Mouse (Mus musculus) heart, embryonic 11.5 days (tissue): Measurements from ENCODE around the gene Klf1. TPM values are rescaled to one million over a fixed set of nuclear protein-coding genes. Genes with fewer than 3 reads are reported as not detected.
A peak's percentile ranks its signal among the peaks of the same experiment; 100 is the strongest.

ENCODE experiments used
- ATAC-seq: fragments of 200-750 bp; cut with Nextera tagmentation; replicated peaks from 2 replicates; pipeline ENCODE4 v1.8.0; 2017; ENCODE audit warnings: moderate library complexity; ENCODE audit not compliant: insufficient number of reproducible peaks, low FRiP score, low TSS enrichment
- H3K27ac ChIP-seq: fragments of 300-500 bp; sonication (generic); 2 replicates; pipeline ENCODE4 v1.5.1; 2014; ENCODE audit warnings: mild to moderate bottlenecking, low read depth, low read length
- H3K27me3 ChIP-seq: fragments of 300-500 bp; sonication (generic); 2 replicates; pipeline ENCODE4 v1.6.1; 2014; ENCODE audit warnings: mild to moderate bottlenecking, low read length, mixed read lengths; ENCODE audit not compliant: control insufficient read depth, insufficient read depth
- H3K36me3 ChIP-seq: fragments of 300-500 bp; sonication (generic); 2 replicates; pipeline ENCODE4 v1.6.1; 2014; ENCODE audit warnings: mild to moderate bottlenecking, low read length, moderate library complexity, mixed read lengths; ENCODE audit not compliant: control insufficient read depth, insufficient read depth
- H3K4me1 ChIP-seq: fragments of 300-500 bp; sonication (generic); 2 replicates; pipeline ENCODE4 v1.6.1; 2014; ENCODE audit warnings: low read length; ENCODE audit not compliant: control insufficient read depth, insufficient read depth
- H3K4me2 ChIP-seq: fragments of 300-500 bp; sonication (generic); 2 replicates; pipeline ENCODE4 v1.6.1; 2014; ENCODE audit warnings: mild to moderate bottlenecking, moderate library complexity
- H3K4me3 ChIP-seq: fragments of 300-500 bp; sonication (generic); 2 replicates; pipeline ENCODE4 v1.5.1; 2014; ENCODE audit warnings: low read depth, low read length
- H3K9ac ChIP-seq: fragments of 300-500 bp; sonication (generic); 2 replicates; pipeline ENCODE4 v1.6.1; 2014; ENCODE audit warnings: mild to moderate bottlenecking, low read depth, low read length, moderate library complexity
- H3K9me3 ChIP-seq: fragments of 300-500 bp; sonication (generic); replicated peaks from 2 replicates; pipeline ENCODE4 v1.6.1; 2016; ENCODE audit warnings: low read length; ENCODE audit not compliant: control insufficient read depth
- WGBS: fragments of 180-500 bp; shearing (Covaris S2); extraction: QIAGEN DNeasy Blood & Tissue Kit; methylation state at CpG from one replicate; pipeline ENCODE4 v1.1.7; 2014; ENCODE audit not compliant: insufficient replicate concordance; 5-methylcytosine and 5-hydroxymethylcytosine counted together
- polyA plus RNA-seq: library from polyadenylated mRNA; unstranded; fragments of >200 nt; fragmentation: Nextera tagmentation; extraction: Ambion mirVana; gene quantifications from 2 replicates; pipeline ENCODE4 v1.2.1, GENCODE M21; 2014

Klf1 gene
- polyA plus RNA-seq, 1 experiment from 2014 or later: 65.0 TPM

DNA sequence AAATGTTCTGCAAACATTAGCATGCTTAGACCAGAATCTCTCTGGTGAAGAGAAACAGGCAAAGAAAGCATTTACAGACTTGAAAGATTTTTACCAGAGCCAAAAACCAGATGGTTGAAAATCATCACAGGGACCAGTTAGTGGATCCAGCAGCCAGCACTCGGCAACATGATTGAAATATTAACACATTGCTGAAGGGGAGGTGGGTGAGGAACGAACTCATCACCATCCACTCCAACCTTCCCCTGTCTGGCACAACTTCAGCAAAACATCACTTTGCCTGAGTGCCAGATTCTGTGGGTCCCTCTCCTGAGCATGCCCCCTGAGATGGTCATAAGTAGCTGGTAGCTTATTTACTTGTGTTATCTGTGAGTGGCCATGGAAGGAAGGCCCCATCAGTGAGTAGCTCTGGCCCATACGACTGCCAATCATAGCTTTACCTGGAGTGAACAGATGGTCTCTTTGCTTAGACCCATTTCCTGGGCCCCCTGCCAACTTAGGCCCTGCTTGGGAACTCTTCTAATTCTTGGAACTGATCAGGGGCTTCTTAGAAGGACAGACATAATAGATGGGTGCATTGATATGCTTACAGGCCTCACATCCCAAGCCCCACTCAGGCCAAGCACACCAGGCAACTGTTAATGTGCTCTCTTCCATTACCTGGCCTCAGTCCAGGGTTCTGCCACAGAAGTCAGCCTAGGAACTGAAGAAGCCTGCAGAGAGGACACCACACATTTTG lies 24.3 kb upstream of the Klf1 start:
- H3K9ac ChIP-seq: no peak overlapping the region
- no peak for ATAC-seq
- WGBS: 68% methylated on average over 3 of the region's 3 CpGs
- no peaks in the 10 kb centered on the region for H3K9me3 ChIP-seq
- H3K27me3 ChIP-seq: peaks cover 3% of the 10 kb centered on the region
- no peak overlapping the region for H3K4me3 ChIP-seq
- no peaks in the 10 kb centered on the region for H3K36me3 ChIP-seq
- no peak overlapping the region for H3K27ac ChIP-seq
- H3K4me2 ChIP-seq: no peak overlapping the region
- H3K4me1 ChIP-seq: peaks cover 4% of the 10 kb centered on the region

DNA sequence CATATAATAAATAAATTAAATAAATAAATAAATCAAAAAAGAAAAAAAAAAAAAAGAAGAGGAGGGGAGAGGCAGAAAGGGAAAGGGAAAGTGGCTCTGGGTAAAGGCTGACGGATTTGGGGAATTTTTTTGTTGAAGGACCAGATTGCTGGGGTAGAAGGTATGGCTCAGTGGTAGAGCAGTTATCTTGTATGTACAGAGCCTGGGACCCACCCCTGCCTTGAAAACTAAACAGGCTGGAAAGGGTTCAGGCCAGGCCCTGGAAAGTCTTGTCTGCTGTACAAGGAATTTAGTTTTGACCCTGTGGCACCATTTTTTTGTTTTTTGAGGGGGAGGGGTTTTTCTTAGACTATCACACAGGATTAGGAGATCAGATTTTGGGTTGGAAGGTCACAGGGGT lies 22.8 kb upstream of the Klf1 start:
- no peak overlapping the region for H3K4me3 ChIP-seq

DNA sequence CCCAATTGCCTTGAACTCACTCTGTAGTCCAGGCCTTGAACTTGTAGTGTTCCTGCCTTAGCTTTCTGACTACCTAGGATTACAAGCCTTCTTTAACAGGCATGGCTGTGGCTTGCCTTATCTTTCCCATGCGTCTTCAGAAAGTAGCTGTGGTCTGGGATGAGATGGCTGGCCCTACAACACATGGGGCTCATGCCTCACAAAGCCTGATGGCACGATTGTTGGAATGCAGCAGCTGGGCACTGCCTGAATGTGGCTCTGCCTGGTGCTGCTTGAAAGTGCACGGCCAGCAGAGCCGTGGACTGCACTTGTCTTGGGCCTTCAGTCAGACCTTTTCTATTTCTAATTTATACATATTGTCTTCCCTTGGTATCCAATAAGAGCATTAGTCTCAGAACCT lies 17.0 kb upstream of the Klf1 start:
- H3K27me3 ChIP-seq: no peaks in the 10 kb centered on the region
- no peak for ATAC-seq
- WGBS: 81% methylated on average over 4 of the region's 4 CpGs

More for the DNA sequence above, 22.8 kb upstream of the Klf1 start:
- H3K9ac ChIP-seq: no peak overlapping the region
- H3K27me3 ChIP-seq: no peaks in the 10 kb centered on the region
- 68% methylated on average over 1 of the region's 1 CpGs for WGBS
- H3K4me2 ChIP-seq: no peak overlapping the region
- H3K27ac ChIP-seq: no peak overlapping the region
- H3K9me3 ChIP-seq: no peaks in the 10 kb centered on the region
- H3K4me1 ChIP-seq: no peaks in the 10 kb centered on the region
- H3K36me3 ChIP-seq: no peaks in the 10 kb centered on the region
- ATAC-seq: no peak

DNA sequence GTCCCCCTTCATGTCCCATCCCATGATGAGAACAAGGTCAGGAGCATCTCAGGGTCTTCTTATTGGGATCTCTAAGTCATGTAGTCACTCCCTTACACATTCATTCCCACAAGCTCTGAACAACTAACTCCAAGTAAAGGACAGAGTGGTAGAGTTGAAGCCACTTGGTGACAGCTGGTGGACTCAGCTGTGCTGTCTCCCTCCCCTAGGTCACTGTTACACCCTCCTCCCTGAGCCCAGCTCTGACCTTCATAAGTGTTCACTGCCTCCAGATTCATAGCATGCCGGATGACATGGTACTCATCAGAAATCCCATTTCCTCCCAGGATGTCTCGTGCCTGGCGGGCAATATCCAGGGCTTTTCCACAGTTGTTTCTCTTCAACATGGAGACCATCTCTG lies 13.4 kb upstream of the Klf1 start:
- no peaks in the 10 kb centered on the region for H3K9me3 ChIP-seq
- H3K4me3 ChIP-seq: no peak overlapping the region
- no peak overlapping the region for H3K4me2 ChIP-seq
- peaks cover 4% of the 10 kb centered on the region; the same call in 1 of the 2 replicates for H3K36me3 ChIP-seq
- peaks cover 4% of the 10 kb centered on the region for H3K4me1 ChIP-seq
- no peak overlapping the region for H3K27ac ChIP-seq
- no peaks in the 10 kb centered on the region for H3K27me3 ChIP-seq
- WGBS: 91% methylated on average over 3 of the region's 3 CpGs
- no peak for ATAC-seq
- no peak overlapping the region for H3K9ac ChIP-seq

More for the DNA sequence above, 17.0 kb upstream of the Klf1 start:
- Histone ChIP-seq H3K36me3 (peaks cover 4% of the 10 kb centered on the region; the same call in 1 of the 2 replicates), H3K27ac (no peak overlapping the region), H3K4me3 (no peak overlapping the region), H3K4me2 (no peak overlapping the region), H3K9me3 (no peaks in the 10 kb centered on the region), H3K4me1 (no peaks in the 10 kb centered on the region), H3K9ac (no peak overlapping the region)

DNA sequence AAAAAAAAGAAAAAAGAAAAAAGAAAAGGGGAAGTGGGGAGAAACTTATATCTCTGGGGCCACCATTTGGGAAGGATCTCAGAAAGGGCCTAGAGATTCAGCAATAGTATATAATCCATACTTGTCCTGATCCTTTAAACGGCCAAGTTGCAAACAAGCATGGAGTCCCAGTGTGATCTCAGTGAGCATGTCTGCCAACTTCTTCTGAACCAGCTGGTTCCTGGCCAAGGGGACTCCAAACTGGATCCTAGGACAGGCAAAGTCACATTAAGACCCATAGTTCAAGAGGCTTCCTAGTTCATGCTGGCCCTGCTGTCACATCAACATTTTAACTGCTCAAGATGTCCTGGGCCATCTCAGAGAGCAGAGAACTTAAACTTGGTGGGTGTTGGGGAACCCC lies 12.6 kb upstream of the Klf1 start:
- H3K27ac ChIP-seq: no peak overlapping the region
- H3K4me3 ChIP-seq: no peak overlapping the region
- H3K9me3 ChIP-seq: no peaks in the 10 kb centered on the region
- peaks cover 4% of the 10 kb centered on the region for H3K4me1 ChIP-seq
- H3K27me3 ChIP-seq: no peaks in the 10 kb centered on the region
- H3K36me3 ChIP-seq: peaks cover 4% of the 10 kb centered on the region; the same call in 1 of the 2 replicates
- no peak overlapping the region for H3K4me2 ChIP-seq
- no peak overlapping the region for H3K9ac ChIP-seq
- 96% methylated on average over 1 of the region's 1 CpGs for WGBS
- no peak for ATAC-seq

DNA sequence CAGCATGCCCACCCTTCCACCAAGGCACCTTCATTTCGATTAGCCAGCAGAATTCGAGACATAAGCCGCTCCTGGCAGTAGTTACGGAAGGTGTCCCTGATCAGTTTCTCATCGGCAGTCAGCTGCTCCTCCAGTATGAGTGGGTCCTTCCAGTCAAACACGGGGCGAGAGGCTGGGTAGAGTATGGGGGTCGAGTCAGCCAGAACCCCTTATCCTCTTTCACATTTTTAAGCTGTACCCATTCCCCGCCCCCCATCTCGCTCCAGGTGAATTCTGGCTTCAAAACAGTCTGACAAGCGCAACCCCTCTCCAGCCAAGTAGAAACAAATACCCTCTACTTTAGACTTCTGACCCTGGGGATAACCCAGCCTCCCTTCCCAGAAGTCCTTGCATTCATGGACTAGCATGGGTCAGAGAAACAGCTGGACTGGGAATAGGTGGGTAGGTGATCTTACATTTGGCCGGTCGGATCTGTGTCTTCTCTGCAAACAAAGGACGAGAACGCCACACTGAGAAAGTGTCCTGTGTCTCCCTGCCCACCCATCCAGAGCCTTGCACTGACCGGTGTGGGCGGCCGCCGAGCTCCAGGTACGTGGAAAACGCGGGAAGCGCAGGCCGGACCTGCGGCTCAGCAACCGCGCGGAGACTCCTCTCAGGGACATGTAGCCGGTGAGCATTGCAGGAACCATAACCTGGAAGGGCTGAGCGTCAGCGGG lies 8.6 kb upstream of the Klf1 start:
- Histone ChIP-seq H3K27me3 (no peaks in the 10 kb centered on the region), H3K4me3 (peak overlapping the region; percentile 62), H3K4me2 (peak overlapping the region; percentile 66), H3K9ac (peak overlapping the region; percentile 72), H3K9me3 (no peaks in the 10 kb centered on the region), H3K27ac (no peak overlapping the region), H3K36me3 (peaks cover 4% of the 10 kb centered on the region; the same call in 1 of the 2 replicates), H3K4me1 (peaks cover 4% of the 10 kb centered on the region)
- peak; percentile 43 for ATAC-seq
- WGBS: 11% methylated on average over 31 of the region's 31 CpGs

DNA sequence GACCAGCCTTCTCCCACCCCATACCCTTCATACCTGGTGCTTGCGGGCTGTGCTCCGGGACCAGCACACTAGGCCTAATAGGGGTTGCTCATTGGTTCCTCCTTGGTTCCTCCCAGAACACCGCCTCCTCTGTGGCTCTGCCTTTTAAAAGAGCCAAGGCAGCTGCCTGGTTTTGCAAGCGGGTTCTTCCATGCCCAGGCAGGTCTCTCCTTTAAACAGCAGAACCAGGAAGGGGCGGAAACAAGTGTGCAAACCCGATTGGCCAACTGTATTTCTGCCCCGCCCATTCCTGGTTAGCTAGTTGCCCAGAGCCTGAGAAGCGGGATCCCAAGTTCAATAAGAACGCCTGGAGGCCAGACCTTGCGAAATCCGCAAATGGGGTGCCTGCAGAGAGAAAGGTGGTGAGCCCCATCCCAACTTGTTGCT lies 8.0 kb upstream of the Klf1 start, which contains the start of gene Gcdh:
Gene Gcdh (minus strand): TSS at position 213 of the 426 bp plus-strand sequence.
- Histone ChIP-seq H3K9me3 (no peaks in the 10 kb centered on the region), H3K27ac (no peak within 1 kb of the TSS), H3K4me2 (peak within 1 kb of the TSS; percentile 66), H3K36me3 (no peaks in the 10 kb centered on the region; the same call in 1 of the 2 replicates), H3K4me1 (peaks cover 4% of the 10 kb centered on the region), H3K27me3 (no peaks in the 10 kb centered on the region), H3K4me3 (peak within 1 kb of the TSS; percentile 62), H3K9ac (peak within 1 kb of the TSS; percentile 72)
- 0% methylated on average over 11 of the region's 11 CpGs for WGBS
- ATAC-seq: peak; percentile 95

DNA sequence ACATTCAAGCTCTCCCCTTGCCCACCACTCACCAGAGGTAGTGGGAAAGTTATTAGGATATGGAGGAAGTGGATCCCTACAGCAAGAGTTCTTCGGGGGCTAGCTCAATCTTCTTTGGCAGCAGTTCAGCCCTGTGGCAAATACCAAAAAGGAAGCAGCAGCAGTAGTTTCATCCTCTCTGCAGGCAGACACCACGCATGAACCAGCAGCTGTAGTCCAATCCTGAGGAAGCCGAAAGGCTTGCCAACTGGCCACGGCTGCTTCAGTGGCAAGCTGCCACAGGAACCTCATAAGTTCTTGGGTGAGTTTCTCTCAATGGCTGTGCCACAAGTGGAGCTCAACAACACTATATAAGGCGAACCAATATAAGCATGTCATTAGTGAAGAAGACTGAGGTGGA lies 5.8 kb upstream of the Klf1 start:
- no peak for ATAC-seq
- Histone ChIP-seq H3K27ac (no peak overlapping the region), H3K4me1 (peaks cover 4% of the 10 kb centered on the region), H3K27me3 (0 out of 2 replicates have a peak, but pooled peaks cover 2% of the 10 kb centered on the region), H3K9ac (no peak overlapping the region), H3K4me2 (no peak overlapping the region), H3K36me3 (no peaks in the 10 kb centered on the region), H3K9me3 (no peaks in the 10 kb centered on the region), H3K4me3 (no peak overlapping the region)
- WGBS: 89% methylated on average over 5 of the region's 5 CpGs
